Comparison of ENCODE assay signal across 8 mouse cellular contexts in the genomic region with DNA sequence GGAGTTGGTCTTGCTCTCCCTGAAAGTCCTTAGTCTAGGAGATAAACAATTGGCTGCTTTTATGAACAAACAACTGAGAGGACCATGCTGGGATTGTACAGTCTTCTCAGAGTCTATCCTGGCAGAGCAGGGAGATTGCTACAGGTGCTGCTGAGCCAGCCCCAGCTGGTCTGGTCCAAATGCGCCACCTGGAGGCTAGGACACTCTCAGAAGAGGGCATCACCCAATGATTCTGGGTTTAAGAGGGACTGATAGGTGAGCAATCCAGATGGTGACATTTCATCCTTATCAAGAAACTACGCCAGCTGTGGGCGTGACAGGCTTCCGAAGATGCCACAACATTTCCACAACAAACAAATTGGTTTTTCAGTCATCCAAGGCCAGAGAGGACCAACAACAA. TPM values are rescaled to one million over a fixed set of nuclear protein-coding genes. Genes with fewer than 3 reads are reported as not detected.
A peak's percentile ranks its signal among the peaks of the same experiment; 100 is the strongest.
DNase-seq lines count a peak whose midpoint lies in the region; ATAC-seq and TF ChIP-seq lines count a peak whose summit lies in the region.

No protein-coding gene starts in this region.

- ATAC-seq in G1E (ENCODE audit: extremely low read depth, insufficient number of reproducible peaks, low FRiP score, poor library complexity, severe bottlenecking), result peak; percentile 73
- peak; percentile 91 for ATAC-seq in erythroblast, adult 5-6 weeks (replicated peaks; ENCODE audit: low FRiP score, poor library complexity, severe bottlenecking)
- ATAC-seq in hematopoietic stem cell, adult 5-6 weeks (replicated peaks in 1 of 2; ENCODE audit: insufficient read depth in 1 of 2, low FRiP score in 2 of 2, low TSS enrichment in 1 of 2, low read depth in 1 of 2, poor library complexity in 2 of 2, severe bottlenecking in 2 of 2), result peak; percentile 83 to 90

- H3K36me3 ChIP-seq in G1E (replicated peaks), result no peaks in the 10 kb centered on the region

- H3K9me3 ChIP-seq in G1E (replicated peaks), result no peaks in the 10 kb centered on the region

- no peak overlapping the region for H3K4me3 ChIP-seq in G1E (ENCODE audit: low read depth, low read length)

- peak; percentile 34; the same call in 1 of the 2 replicates for TF ChIP-seq CTCF in G1E (IDR thresholded peaks at IDR 0.05; ENCODE audit: low read depth, low read length)

- no peaks in the 10 kb centered on the region for H3K27me3 ChIP-seq in G1E (ENCODE audit: insufficient read depth, low read length)

- H3K4me1 ChIP-seq in G1E (ENCODE audit: insufficient read depth, low read depth, low read length), result peaks cover 17% of the 10 kb centered on the region; the same call in 1 of the 2 replicates

- DNase-seq in G1E (ENCODE audit: low spot score), result peak; percentile 35
- peak; percentile 73 for DNase-seq in brain, adult 2 months (ENCODE audit: low read depth, low spot score)
- DNase-seq in layer of hippocampus, postnatal 14 days (ENCODE audit: low spot score in 2 of 2), result peak; percentile 36 to 41
- DNase-seq in lung, postnatal 36 days, result peak; percentile 64
- peak; percentile 58 for DNase-seq in right cerebral cortex, postnatal 25 days
- peak; percentile 36 to 71 for DNase-seq in urinary bladder, postnatal 4 days (ENCODE audit: low spot score in 2 of 2)

RNA-seq across cellular contexts. Expression of gene Smarca5, which starts 51.2 kb away (rescaled TPM):
- total RNA-seq in G1E (2014; fragmentation: Nextera tagmentation) (186 and 200 TPM in 2 replicates), G1E (2017) (175 and 182 TPM in 2 replicates)
- polyA plus RNA-seq in G1E (2012), result 43.8 and 45.1 TPM in 2 replicates
- total RNA-seq in erythroblast, adult 5-6 weeks (2015; ENCODE audit: low replicate concordance), result 49.4 and 67.3 TPM in 2 replicates
- 59.6 and 168 TPM in 2 replicates for total RNA-seq in erythroblast, adult 5-6 weeks (2017; ENCODE audit: low replicate concordance)
- total RNA-seq in hematopoietic stem cell, adult 5-6 weeks (2017), result 204 and 243 TPM in 2 replicates
- 10 to 100 TPM; 53.6 to 57.3 TPM for total RNA-seq in layer of hippocampus, postnatal 14 days (2021)
